Mouse (Mus musculus) myocyte (in vitro differentiated cells): ENCODE measurements at regions not wholly inside any gene's neighbourhood (a gene's known extent, or its start where the extent isn't known, plus 50 kb on each side); places are given as distances from the start of the nearest gene placed in this dataset.

Experiments used
- H3K27me3 ChIP-seq: one replicate; pipeline ENCODE4 v1.6.1; 2011; ENCODE audit not compliant: control insufficient read depth, insufficient read depth, insufficient read length
- H3K36me3 ChIP-seq: one replicate; pipeline ENCODE4 v1.6.1; 2011; ENCODE audit not compliant: control insufficient read depth, insufficient read depth
- H3K4me2 ChIP-seq: one replicate; pipeline ENCODE4 v1.6.1; 2011; ENCODE audit warnings: low read depth, control low read depth
- H3K4me3 ChIP-seq: one replicate; pipeline ENCODE4 v1.5.1; 2011; ENCODE audit warnings: mild to moderate bottlenecking, control low read depth, moderate library complexity
- H3K79me2 ChIP-seq: one replicate; pipeline ENCODE4 v1.6.1; 2011; ENCODE audit not compliant: control insufficient read depth, insufficient read depth
- H3ac ChIP-seq: one replicate; pipeline ENCODE4 v1.6.1; 2011; ENCODE audit not compliant: control insufficient read depth, insufficient read length
- CEBPB ChIP-seq: IDR thresholded peaks from 2 replicates; pipeline ENCODE4 v1.6.1; 2011; ENCODE audit warnings: mild to moderate bottlenecking, moderate library complexity; ENCODE audit not compliant: poor library complexity, insufficient read depth, severe bottlenecking
- E2F4 ChIP-seq: IDR thresholded peaks from one replicate; pipeline ENCODE4 v1.6.1; 2011; ENCODE audit warnings: mild to moderate bottlenecking, control low read depth, moderate library complexity; ENCODE audit not compliant: insufficient read depth
- MAX ChIP-seq: IDR thresholded peaks from one replicate; pipeline ENCODE4 v1.6.1; 2011; ENCODE audit warnings: low read depth, mild to moderate bottlenecking, control low read depth
- MYOD1 ChIP-seq, 3 experiments: IDR thresholded peaks; one replicate each; pipeline ENCODE4 v1.6.1; 2011; ENCODE audit warnings: control low read depth in 2 of 3, low read depth in 2 of 3, mild to moderate bottlenecking in 2 of 3, moderate library complexity in 1 of 3; ENCODE audit not compliant: insufficient read length in 2 of 3, control insufficient read depth in 1 of 3
- MYOG ChIP-seq, 3 experiments: IDR thresholded peaks; one replicate each; pipeline ENCODE4 v1.6.1; 2011; ENCODE audit warnings: control low read depth in 2 of 3, low read depth in 2 of 3, mild to moderate bottlenecking in 2 of 3; ENCODE audit not compliant: insufficient read length in 2 of 3, control insufficient read depth in 1 of 3, insufficient read depth in 1 of 3
- POLR2A ChIP-seq: IDR thresholded peaks from one replicate; pipeline ENCODE4 v1.6.1; 2011; ENCODE audit warnings: low read depth, mild to moderate bottlenecking, control low read depth, moderate library complexity; ENCODE audit not compliant: insufficient read length
- POLR2AphosphoS2 ChIP-seq: IDR thresholded peaks from one replicate; pipeline ENCODE4 v1.6.1; 2011; ENCODE audit warnings: low read depth, control low read depth; ENCODE audit not compliant: insufficient read length
- REST ChIP-seq: IDR thresholded peaks from one replicate; pipeline ENCODE4 v1.6.1; 2011; ENCODE audit warnings: mild to moderate bottlenecking, control low read depth, moderate library complexity; ENCODE audit not compliant: insufficient read depth, insufficient read length
- SRF ChIP-seq: IDR thresholded peaks from one replicate; pipeline ENCODE4 v1.6.1; 2011; ENCODE audit warnings: low read depth; ENCODE audit not compliant: control insufficient read depth, insufficient read length
- TCF12 ChIP-seq: IDR thresholded peaks from one replicate; pipeline ENCODE4 v1.6.1; 2011; ENCODE audit warnings: mild to moderate bottlenecking, control low read depth; ENCODE audit not compliant: poor library complexity, insufficient read depth, severe bottlenecking
- TCF3 ChIP-seq: IDR thresholded peaks from one replicate; pipeline ENCODE4 v1.6.1; 2011; ENCODE audit warnings: low read depth, control low read depth; ENCODE audit not compliant: insufficient read length
- USF1 ChIP-seq: IDR thresholded peaks from one replicate; pipeline ENCODE4 v1.6.1; 2011; ENCODE audit warnings: low read depth, mild to moderate bottlenecking, control low read depth, moderate library complexity

- Histone ChIP-seq H3K4me3 (no peak overlapping the region), H3K36me3 (no peaks in the 10 kb centered on the region), H3K79me2 (no peaks in the 10 kb centered on the region), H3K4me2 (no peak overlapping the region), H3ac (no peak overlapping the region), H3K27me3 (no peaks in the 10 kb centered on the region)
- TF ChIP-seq TCF12 (no peak), E2F4 (no peak), REST (no peak), TCF3 (no peak), POLR2A (no peak), POLR2AphosphoS2 (no peak), SRF (no peak)
Measured at GRCm38 (mm10) chr10:111836191-111836590, 136.3 kb upstream of the Krr1 start.

GRCm38 (mm10) chr10:111836802-111837201, 135.7 kb upstream of the Krr1 start:
- Histone ChIP-seq H3K27me3 (no peaks in the 10 kb centered on the region), H3ac (no peak overlapping the region)
- TF ChIP-seq TCF3 (no peak), USF1 (no peak), CEBPB (no peak)

GRCm38 (mm10) chr10:111842321-111842775, 130.1 kb upstream of the Krr1 start:
- H3K4me2 ChIP-seq, result peak overlapping the region; percentile 41
- TF ChIP-seq MYOG (IDR thresholded peaks at IDR 0.05; ENCODE audit: control insufficient read depth in 1 of 3, insufficient read depth in 1 of 3, insufficient read length in 2 of 3, low read depth in 2 of 3) (peak in 2 of 3 experiments; percentile 8 to 80), MAX (no peak), MYOD1 (IDR thresholded peaks at IDR 0.05; ENCODE audit: control insufficient read depth in 1 of 3, insufficient read length in 2 of 3, low read depth in 2 of 3) (peak in 2 of 3 experiments; percentile 57 to 59)

More at GRCm38 (mm10) chr10:111836802-111837201, 135.7 kb upstream of the Krr1 start:
- no peak overlapping the region for H3K4me2 ChIP-seq
- H3K36me3 ChIP-seq, result no peaks in the 10 kb centered on the region
- H3K79me2 ChIP-seq, result no peaks in the 10 kb centered on the region
- H3K4me3 ChIP-seq, result no peak overlapping the region

GRCm38 (mm10) chr10:111842896-111843295, 129.6 kb upstream of the Krr1 start:
- TF ChIP-seq POLR2A (no peak), TCF3 (no peak), MYOD1 (IDR thresholded peaks at IDR 0.05; ENCODE audit: control insufficient read depth in 1 of 3, insufficient read length in 2 of 3, low read depth in 2 of 3) (no peak), MAX (no peak)
- H3K79me2 ChIP-seq, result no peaks in the 10 kb centered on the region
- no peak overlapping the region for H3ac ChIP-seq
- no peaks in the 10 kb centered on the region for H3K27me3 ChIP-seq
- peak overlapping the region; percentile 41 for H3K4me2 ChIP-seq
- H3K36me3 ChIP-seq, result no peaks in the 10 kb centered on the region
- no peak overlapping the region for H3K4me3 ChIP-seq

More at GRCm38 (mm10) chr10:111842321-111842775, 130.1 kb upstream of the Krr1 start:
- no peak overlapping the region for H3K4me3 ChIP-seq
- no peaks in the 10 kb centered on the region for H3K79me2 ChIP-seq
- H3K27me3 ChIP-seq, result no peaks in the 10 kb centered on the region
- H3ac ChIP-seq, result no peak overlapping the region
- no peaks in the 10 kb centered on the region for H3K36me3 ChIP-seq

DNA sequence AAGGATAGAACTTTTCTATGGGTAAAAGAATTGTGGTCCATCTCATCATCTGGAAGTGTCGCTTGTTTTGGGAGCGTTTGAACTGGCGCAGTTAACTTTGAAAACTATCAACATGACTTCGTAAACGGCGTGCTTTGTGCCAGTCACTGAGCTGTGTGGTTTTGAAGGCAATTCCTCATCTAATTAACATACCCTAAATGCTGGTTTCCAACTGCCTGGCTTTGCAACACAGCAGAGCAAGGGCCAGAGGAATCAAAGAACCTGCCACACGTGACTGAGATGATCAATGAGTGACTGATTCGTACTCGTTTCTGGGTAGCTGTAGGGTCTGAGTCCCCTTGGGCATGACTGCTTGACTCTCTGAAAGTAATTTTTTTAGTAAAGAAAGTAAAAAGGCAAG, 129.2 kb upstream of the Krr1 start:
- Histone ChIP-seq H3K79me2 (no peaks in the 10 kb centered on the region), H3K36me3 (no peaks in the 10 kb centered on the region), H3K4me3 (no peak overlapping the region), H3ac (no peak overlapping the region), H3K27me3 (no peaks in the 10 kb centered on the region), H3K4me2 (peak overlapping the region; percentile 41)
- no peak for TF ChIP-seq USF1
- TF ChIP-seq MAX, result no peak
- no peak for TF ChIP-seq E2F4
- TF ChIP-seq POLR2A, result no peak
- no peak for TF ChIP-seq POLR2AphosphoS2
- no peak for TF ChIP-seq MYOD1 (IDR thresholded peaks at IDR 0.05; ENCODE audit: control insufficient read depth in 1 of 3, insufficient read length in 2 of 3, low read depth in 2 of 3)
- TF ChIP-seq TCF3, result no peak
- TF ChIP-seq MYOG (IDR thresholded peaks at IDR 0.05; ENCODE audit: control insufficient read depth in 1 of 3, insufficient read depth in 1 of 3, insufficient read length in 2 of 3, low read depth in 2 of 3), result no peak
- no peak for TF ChIP-seq SRF
- TF ChIP-seq CEBPB, result no peak
- no peak for TF ChIP-seq REST
- no peak for TF ChIP-seq TCF12

DNA sequence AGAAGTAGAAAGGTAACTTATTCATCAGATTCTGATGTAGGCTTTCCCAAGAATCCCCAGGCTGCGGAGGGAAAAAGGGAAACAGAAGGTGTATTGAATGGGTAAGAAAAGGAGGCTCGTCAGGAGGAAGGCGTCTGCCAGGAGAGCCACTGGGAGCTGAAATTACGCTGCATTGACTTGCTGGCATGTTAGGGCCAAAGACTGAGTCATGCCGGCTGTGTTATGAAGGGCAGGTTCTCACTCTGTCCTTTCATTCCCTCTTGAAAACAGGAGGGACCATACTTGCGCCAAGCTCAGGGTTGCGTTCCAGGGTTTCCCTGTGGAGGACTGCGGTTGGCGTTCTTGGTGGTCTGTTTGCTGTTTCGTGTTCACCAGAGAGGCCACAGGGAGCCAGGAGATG, 128.3 kb upstream of the Krr1 start:
- H3K79me2 ChIP-seq, result no peaks in the 10 kb centered on the region
- no peak overlapping the region for H3K4me2 ChIP-seq
- H3K36me3 ChIP-seq, result no peaks in the 10 kb centered on the region
- H3K27me3 ChIP-seq, result no peaks in the 10 kb centered on the region
- TF ChIP-seq MYOG (IDR thresholded peaks at IDR 0.05; ENCODE audit: control insufficient read depth in 1 of 3, insufficient read depth in 1 of 3, insufficient read length in 2 of 3, low read depth in 2 of 3) (no peak), SRF (no peak), MYOD1 (IDR thresholded peaks at IDR 0.05; ENCODE audit: control insufficient read depth in 1 of 3, insufficient read length in 2 of 3, low read depth in 2 of 3) (no peak), USF1 (no peak), TCF12 (no peak), CEBPB (no peak), REST (no peak), MAX (no peak), POLR2AphosphoS2 (no peak), E2F4 (no peak), TCF3 (no peak), POLR2A (no peak)
- no peak overlapping the region for H3K4me3 ChIP-seq
- no peak overlapping the region for H3ac ChIP-seq
